Mouse (Mus musculus): Measurements from ENCODE around the gene Pde4a. TPM values are rescaled to one million over a fixed set of nuclear protein-coding genes. Genes with fewer than 3 reads are reported as not detected.
A peak's percentile ranks its signal among the peaks of the same experiment; 100 is the strongest.

The Pde4a gene
- total and polyA plus RNA-seq, 3 experiments = 1.7 to 7.6 (median 4.8) TPM

DNA sequence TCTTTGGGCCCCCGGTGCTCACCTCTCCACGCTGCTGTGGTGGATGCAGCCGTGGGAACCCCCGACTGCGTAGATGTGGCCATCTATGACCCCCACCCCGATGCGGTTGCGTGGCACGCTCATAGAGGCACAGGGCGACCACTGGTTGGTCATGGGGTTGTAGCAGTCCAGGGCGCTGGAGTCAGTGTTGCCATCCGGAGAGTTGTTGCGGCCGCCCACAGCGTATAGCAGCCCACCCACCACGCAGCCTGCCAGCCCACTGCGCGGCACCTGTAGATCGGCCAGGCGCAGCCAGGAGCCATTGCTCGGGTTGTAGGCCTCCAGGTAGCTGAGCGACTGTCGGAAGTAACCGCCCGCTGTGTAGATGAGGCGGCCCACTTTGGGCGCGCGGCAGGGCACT is 67.9 kb downstream of the Pde4a start:
- Histone ChIP-seq H3K4me3 (replicated peaks in 1 of 3; ENCODE audit: low read depth in 2 of 3, low read length in 2 of 3, poor library complexity in 1 of 3) (no peak overlapping the region), H3K27ac (ENCODE audit: insufficient read depth, low read depth) (no peak overlapping the region), H3K4me2 (ENCODE audit: insufficient read depth, low read depth, poor library complexity, severe bottlenecking) (no peak overlapping the region), H3K36me3 (replicated peaks in 1 of 2; ENCODE audit: control insufficient read depth in 1 of 2, insufficient read depth in 1 of 2, low read length in 1 of 2) (peaks cover 43 to 81% of the 10 kb centered on the region in 2 experiments), H3K4me1 (ENCODE audit: control insufficient read depth in 1 of 2, insufficient read depth in 2 of 2) (peaks cover 15 to 26% of the 10 kb centered on the region in 2 experiments), H3K9me3 (replicated peaks; ENCODE audit: low read length) (no peaks in the 10 kb centered on the region), H3K27me3 (replicated peaks) (no peaks in the 10 kb centered on the region), H3K79me2 (replicated peaks; ENCODE audit: control insufficient read depth, extremely low read depth, insufficient read depth, poor library complexity, severe bottlenecking) (peaks cover 18% of the 10 kb centered on the region), H3K9ac (ENCODE audit: insufficient read depth, low read depth) (no peak overlapping the region)
- dilution Hi-C loops (cut with MboI; ENCODE audit: extremely low pct_ligation_motif_present, extremely low pct_unique_long_range_greater_than_20kb, low sequenced_read_pairs) (no loop called here), in situ Hi-C loops (cut with MboI; ENCODE audit: low pct_ligation_motif_present, low pct_unique_long_range_greater_than_20kb, low sequenced_read_pairs) (no loop called here)
- no peak for TF ChIP-seq ZKSCAN1 (IDR thresholded peaks at IDR 0.05; ENCODE audit: borderline replicate concordance, low read depth, low read length)
- no peak for TF ChIP-seq ETS1 (conservative IDR thresholded peaks at IDR 0.05; ENCODE audit: low read depth, low read length)
- DNase-seq (ENCODE audit: extremely low read depth) = no peak

DNA sequence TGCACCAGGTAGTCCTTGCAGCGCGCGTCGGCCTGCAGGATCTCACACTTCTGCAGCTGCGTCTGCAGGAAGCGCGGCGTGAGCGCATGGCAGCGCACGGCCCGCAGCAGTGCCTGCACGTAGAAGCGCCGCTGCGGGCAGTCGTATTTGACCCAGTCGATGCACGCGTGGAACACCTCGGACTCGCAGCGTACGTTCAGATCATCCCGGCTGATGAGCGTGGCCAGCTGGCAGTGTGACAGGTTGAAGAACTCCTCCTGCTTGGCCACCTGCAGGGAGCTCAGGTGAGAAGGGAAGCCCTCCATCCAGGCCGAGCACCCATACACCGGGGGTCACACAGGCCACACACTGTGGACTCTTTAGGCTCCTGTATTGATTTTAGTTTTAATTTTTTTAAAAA is 68.3 kb downstream of the Pde4a start:
- Histone ChIP-seq H3K9ac (ENCODE audit: insufficient read depth, low read depth) (no peak overlapping the region), H3K27ac (ENCODE audit: insufficient read depth, low read depth) (no peak overlapping the region), H3K79me2 (replicated peaks; ENCODE audit: control insufficient read depth, extremely low read depth, insufficient read depth, poor library complexity, severe bottlenecking) (peaks cover 18% of the 10 kb centered on the region), H3K36me3 (replicated peaks in 1 of 2; ENCODE audit: control insufficient read depth in 1 of 2, insufficient read depth in 1 of 2, low read length in 1 of 2) (peaks cover 43 to 78% of the 10 kb centered on the region in 2 experiments), H3K4me1 (ENCODE audit: control insufficient read depth in 1 of 2, insufficient read depth in 2 of 2) (peaks cover 15 to 26% of the 10 kb centered on the region in 2 experiments), H3K4me3 (replicated peaks in 1 of 3; ENCODE audit: low read depth in 2 of 3, low read length in 2 of 3, poor library complexity in 1 of 3) (no peak overlapping the region), H3K9me3 (replicated peaks; ENCODE audit: low read length) (no peaks in the 10 kb centered on the region), H3K27me3 (replicated peaks) (no peaks in the 10 kb centered on the region), H3K4me2 (ENCODE audit: insufficient read depth, low read depth, poor library complexity, severe bottlenecking) (no peak overlapping the region)
- TF ChIP-seq CHD1 (IDR thresholded peaks at IDR 0.05; ENCODE audit: low read depth, low read length) (no peak), IRF4 (IDR thresholded peaks at IDR 0.05; ENCODE audit: low read depth, low read length) (no peak), POLR2A (IDR thresholded peaks at IDR 0.05; ENCODE audit: low read depth, low read length) (no peak), TBP (conservative IDR thresholded peaks at IDR 0.05; ENCODE audit: low read depth, low read length) (no peak)
- dilution Hi-C loops (cut with MboI; ENCODE audit: extremely low pct_ligation_motif_present, extremely low pct_unique_long_range_greater_than_20kb, low sequenced_read_pairs) = no loop called here
- no peak for DNase-seq (ENCODE audit: extremely low read depth)
- in situ Hi-C loops (cut with MboI; ENCODE audit: low pct_ligation_motif_present, low pct_unique_long_range_greater_than_20kb, low sequenced_read_pairs) = no loop called here

DNA sequence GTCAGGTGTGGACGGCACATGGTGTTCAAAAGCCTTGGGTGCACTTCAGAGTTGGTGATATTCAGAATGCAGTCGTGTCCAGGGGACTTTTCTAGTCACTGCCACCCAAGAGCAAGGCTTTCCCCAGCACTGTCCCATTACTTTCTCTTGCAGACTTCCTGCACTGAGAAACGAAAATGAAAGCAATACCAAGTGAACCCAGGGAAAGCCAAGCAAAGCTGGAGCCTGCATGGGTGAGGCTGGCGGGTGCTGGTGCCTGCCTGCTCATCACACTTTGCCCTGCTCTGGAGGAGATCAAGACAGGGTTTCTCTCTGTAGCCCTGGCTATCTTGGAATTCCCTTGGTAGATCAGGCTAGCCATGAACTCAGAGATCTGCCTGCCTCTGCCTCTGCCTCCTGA is 69.8 kb downstream of the Pde4a start:
- Histone ChIP-seq H3K9me3 (replicated peaks; ENCODE audit: low read length) (no peaks in the 10 kb centered on the region), H3K4me1 (ENCODE audit: control insufficient read depth in 1 of 2, insufficient read depth in 2 of 2) (peaks cover 17 to 32% of the 10 kb centered on the region in 2 experiments), H3K36me3 (replicated peaks in 1 of 2; ENCODE audit: control insufficient read depth in 1 of 2, insufficient read depth in 1 of 2, low read length in 1 of 2) (peaks cover 31 to 63% of the 10 kb centered on the region in 2 experiments), H3K27ac (ENCODE audit: insufficient read depth, low read depth) (peak overlapping the region; percentile 68), H3K79me2 (replicated peaks; ENCODE audit: control insufficient read depth, extremely low read depth, insufficient read depth, poor library complexity, severe bottlenecking) (peaks cover 18% of the 10 kb centered on the region), H3K4me2 (ENCODE audit: insufficient read depth, low read depth, poor library complexity, severe bottlenecking) (no peak overlapping the region; the same call in 1 of the 2 replicates), H3K9ac (ENCODE audit: insufficient read depth, low read depth) (no peak overlapping the region), H3K27me3 (replicated peaks) (no peaks in the 10 kb centered on the region), H3K4me3 (replicated peaks in 1 of 3; ENCODE audit: low read depth in 2 of 3, low read length in 2 of 3, poor library complexity in 1 of 3) (peak overlapping the region in 1 of 3 experiments; percentile 17)
- in situ Hi-C loops (cut with MboI; ENCODE audit: low pct_ligation_motif_present, low pct_unique_long_range_greater_than_20kb, low sequenced_read_pairs) = no loop called here
- peak; percentile 30 for DNase-seq (ENCODE audit: extremely low read depth)
- TF ChIP-seq IRF4 (IDR thresholded peaks at IDR 0.05; ENCODE audit: low read depth, low read length) = peak; percentile 56
- TF ChIP-seq ZKSCAN1 (IDR thresholded peaks at IDR 0.05; ENCODE audit: borderline replicate concordance, low read depth, low read length) = no peak
- dilution Hi-C loops (cut with MboI; ENCODE audit: extremely low pct_ligation_motif_present, extremely low pct_unique_long_range_greater_than_20kb, low sequenced_read_pairs) = no loop called here

DNA sequence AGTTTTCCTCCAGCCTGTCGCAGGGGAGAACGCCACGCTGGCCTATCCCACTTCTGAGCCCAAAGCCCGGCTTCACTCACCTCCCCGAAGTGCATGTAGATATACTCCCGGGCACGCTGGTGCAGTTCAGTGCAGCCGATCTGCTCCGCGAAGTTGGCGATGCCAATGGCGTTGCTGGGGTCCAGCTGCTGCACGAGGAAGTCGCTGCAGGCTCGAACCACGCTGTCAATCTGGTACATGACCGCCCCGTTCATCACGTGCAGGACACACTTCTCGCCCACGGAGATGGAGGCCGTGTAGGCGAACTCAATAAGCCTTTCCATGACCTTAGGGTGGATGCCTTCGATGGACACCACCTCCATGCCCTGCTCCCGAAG is 71.5 kb downstream of the Pde4a start:
- peak overlapping the region; percentile 89 for H3K4me2 ChIP-seq (ENCODE audit: insufficient read depth, low read depth, poor library complexity, severe bottlenecking)
- peaks cover 17 to 35% of the 10 kb centered on the region in 2 experiments for H3K4me1 ChIP-seq (ENCODE audit: control insufficient read depth in 1 of 2, insufficient read depth in 2 of 2)
- peaks cover 4% of the 10 kb centered on the region for H3K27me3 ChIP-seq (replicated peaks)
- in situ Hi-C loops (cut with MboI; ENCODE audit: low pct_ligation_motif_present, low pct_unique_long_range_greater_than_20kb, low sequenced_read_pairs) = no loop called here
- H3K9ac ChIP-seq (ENCODE audit: insufficient read depth, low read depth) = peak overlapping the region; percentile 11; the same call in 1 of the 2 replicates
- peak overlapping the region; percentile 77 to 98 (median 88) for H3K4me3 ChIP-seq (replicated peaks in 1 of 3; ENCODE audit: low read depth in 2 of 3, low read length in 2 of 3, poor library complexity in 1 of 3)
- no peak for DNase-seq (ENCODE audit: extremely low read depth)
- H3K9me3 ChIP-seq (replicated peaks; ENCODE audit: low read length) = no peaks in the 10 kb centered on the region
- peaks cover 18% of the 10 kb centered on the region for H3K79me2 ChIP-seq (replicated peaks; ENCODE audit: control insufficient read depth, extremely low read depth, insufficient read depth, poor library complexity, severe bottlenecking)
- H3K27ac ChIP-seq (ENCODE audit: insufficient read depth, low read depth) = 0 out of 2 replicates have a peak overlapping the region, but pooled peaks have one; percentile 1
- peaks cover 17 to 46% of the 10 kb centered on the region in 2 experiments for H3K36me3 ChIP-seq (replicated peaks in 1 of 2; ENCODE audit: control insufficient read depth in 1 of 2, insufficient read depth in 1 of 2, low read length in 1 of 2)
- dilution Hi-C loops (cut with MboI; ENCODE audit: extremely low pct_ligation_motif_present, extremely low pct_unique_long_range_greater_than_20kb, low sequenced_read_pairs) = no loop called here
- TF ChIP-seq BHLHE40 (IDR thresholded peaks at IDR 0.05; ENCODE audit: low read depth, low read length) = peak; percentile 79
- TF ChIP-seq CTCF (conservative IDR thresholded peaks at IDR 0.05 in 1 of 2, IDR thresholded peaks at IDR 0.05 in 1 of 2; ENCODE audit: low read depth in 2 of 2, low read length in 2 of 2) = no peak

Measured in CH12.LX (cell line).